Mouse (Mus musculus): ENCODE results near the gene Gm17349.
A peak's percentile ranks its signal among the peaks of the same experiment; 100 is the strongest.

Gene Gm17349

GRCm38 (mm10) chr15:99661121-99661830 lies 44.0 kb downstream of the Gm17349 start:
- peak; percentile 74 to 83 for DNase-seq

GRCm38 (mm10) chr15:99658437-99658836 lies 46.9 kb downstream of the Gm17349 start:
- DNase-seq, result no peak

GRCm38 (mm10) chr15:99655956-99656355 lies 49.3 kb downstream of the Gm17349 start:
- DNase-seq, result no peak

DNA sequence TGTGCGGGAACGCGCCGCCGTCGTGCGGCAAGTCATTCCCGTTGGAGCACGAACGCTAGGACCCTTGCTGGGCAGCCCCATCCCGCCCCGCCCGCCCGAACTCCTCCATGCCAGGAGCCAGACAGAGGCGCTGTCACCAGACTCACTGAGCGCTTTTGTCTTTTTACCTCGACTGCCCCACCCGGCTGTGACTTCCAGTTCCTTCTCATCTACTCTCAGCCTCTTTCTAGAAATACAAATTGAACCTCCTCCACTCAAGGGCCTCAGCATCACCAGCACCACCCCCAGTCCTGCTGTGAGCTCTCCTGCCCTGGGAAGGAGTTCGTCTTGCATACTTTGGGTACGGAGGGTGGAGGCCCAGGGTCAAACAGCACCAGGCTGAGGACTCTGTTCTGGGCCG lies 51.4 kb downstream of the Gm17349 start:
- no peak for DNase-seq

GRCm38 (mm10) chr15:99653291-99653690 lies 52.0 kb downstream of the Gm17349 start:
- no peak for DNase-seq

Measured in cerebellum, adult 18-20 months (tissue).